In the genomic region with DNA sequence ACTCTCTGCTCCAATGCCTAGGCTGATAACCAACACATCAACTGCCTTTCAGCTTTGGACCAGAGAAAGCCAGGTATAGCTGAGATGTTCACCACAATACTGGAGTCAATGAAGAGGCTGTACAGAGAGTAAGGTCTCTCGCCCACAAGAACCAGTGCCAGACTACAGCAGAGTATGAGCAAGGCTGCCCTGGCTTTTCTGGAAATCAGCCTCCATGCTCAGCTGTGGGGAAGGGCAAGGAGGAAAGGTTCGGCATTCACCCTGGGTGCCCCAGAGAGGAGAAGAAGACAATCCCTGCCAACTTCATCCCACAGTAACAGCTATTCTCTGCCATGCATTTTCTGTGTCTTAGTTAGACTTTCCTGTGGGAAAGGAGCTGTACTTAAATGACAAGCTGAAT, we compare ENCODE assay signal across 21 mouse cellular contexts. TPM values are rescaled to one million over a fixed set of nuclear protein-coding genes. Genes with fewer than 3 reads are reported as not detected.
DNase-seq lines count a peak whose midpoint lies in the region; TF ChIP-seq lines count a peak whose summit lies in the region.
"Had no signal": no experiment of that assay in that cellular context is flagged by ENCODE, and none has a peak within 500 bp of the region (broad histone marks: within the 10 kb centered on the region; RNA-seq: fewer than 3 reads in every experiment).

No protein-coding gene starts in this region.

- peak; percentile 25 to 29 for DNase-seq in cerebellum, adult 2 months
- DNase-seq in cerebellum, adult 8-10 months, result no peak
- DNase-seq in brain, adult 2 months (ENCODE audit: low read depth, low spot score), result peak; percentile 26
- DNase-seq in cerebellum, adult 9-11 months, result peak; percentile 15
- DNase-seq in cerebellum, postnatal 36 days, result peak; percentile 7 to 16
- DNase-seq in spleen, adult 18-20 months, result no peak
- DNase-seq in kidney, postnatal 14 days, result no peak
- DNase-seq: adrenal gland, adult 8-10 months; adrenal gland, postnatal 36 days; gastrocnemius, adult 2 months; gastrocnemius, postnatal 25 days; kidney, adult 2 months had no signal

- H3K27ac ChIP-seq in cerebellum, adult 2 months (ENCODE audit: insufficient read depth, low read length), result no peak overlapping the region
- H3K27ac ChIP-seq: embryonic facial prominence, embryonic 13.5 days; forebrain, embryonic 12.5 days; gastrocnemius, adult 2 months; hindbrain, embryonic 10.5 days; hindbrain, embryonic 14.5 days had no signal

- no peak for TF ChIP-seq POLR2A in cerebellum, adult 2 months (IDR thresholded peaks at IDR 0.05; ENCODE audit: borderline replicate concordance, insufficient read depth, low read length)

- TF ChIP-seq CTCF in cerebellum, adult 2 months (IDR thresholded peaks at IDR 0.05; ENCODE audit: borderline replicate concordance, insufficient read depth, low read depth, low read length), result no peak

- no peaks in the 10 kb centered on the region for H3K27me3 ChIP-seq in cerebellum, adult 2 months (ENCODE audit: control insufficient read depth, insufficient read depth, low read length)
- H3K27me3 ChIP-seq: embryonic facial prominence, embryonic 13.5 days; forebrain, embryonic 12.5 days; heart, embryonic 12.5 days had no signal

- 13% methylated on average over 2 of the region's 2 CpGs for WGBS in cerebellum, adult 2 months

- peaks cover 7% of the 10 kb centered on the region; the same call in 1 of the 2 replicates for H3K4me1 ChIP-seq in cerebellum, adult 2 months (ENCODE audit: control insufficient read depth, insufficient read depth, low read length)
- H3K4me1 ChIP-seq: embryonic facial prominence, embryonic 13.5 days; forebrain, embryonic 12.5 days; heart, embryonic 12.5 days; hindbrain, embryonic 10.5 days had no signal

- H3K4me3 ChIP-seq in cerebellum, adult 2 months (replicated peaks; ENCODE audit: insufficient read depth, low read depth, low read length), result no peak overlapping the region
- H3K4me3 ChIP-seq: embryonic facial prominence, embryonic 13.5 days; forebrain, embryonic 12.5 days; gastrocnemius, adult 2 months; heart, embryonic 12.5 days; hindbrain, embryonic 10.5 days had no signal

RNA-seq across cellular contexts. Expression of a gene that starts 38.1 kb away (rescaled TPM):
- not detected in 2 replicates for polyA plus RNA-seq in cerebellum, adult 2 months (2012; rRNA removed)
- polyA plus RNA-seq: cortical plate, adult 2 months; embryonic facial prominence, embryonic 13.5 days; forebrain, embryonic 12.5 days; forebrain, embryonic 16.5 days; heart, embryonic 12.5 days; heart, embryonic 16.5 days; hindbrain, embryonic 10.5 days; hindbrain, embryonic 14.5 days; kidney, embryonic 16.5 days had no signal

Comparison
In these comparisons a context has a peak if more than half of its experiments do, and no peak if none do; other contexts are left out.
1. DNase-seq: peak in cerebellum, adult 2 months (2 of 2), brain, adult 2 months (single experiment), cerebellum, adult 9-11 months (single experiment) and cerebellum, postnatal 36 days (2 of 2); none in cerebellum, adult 8-10 months (single experiment), spleen, adult 18-20 months (0 of 2) and kidney, postnatal 14 days (single experiment).